Mouse (Mus musculus) heart, adult 2 months (tissue): ENCODE results near the gene Cacna1g.

Source experiments
- CTCF ChIP-seq: fragments of 200-600 bp; IDR thresholded peaks from 2 replicates; pipeline ENCODE4 v1.8.1; 2022; ENCODE audit warnings: antibody characterized with exemption, mild to moderate bottlenecking, moderate library complexity
- EP300 ChIP-seq: fragments of 200-500 bp; IDR thresholded peaks from 2 replicates; pipeline ENCODE4 v1.6.1; 2011; ENCODE audit warnings: low read depth, low read length, control low read depth; ENCODE audit not compliant: insufficient read depth
- POLR2A ChIP-seq: fragments of 200-500 bp; IDR thresholded peaks from 2 replicates; pipeline ENCODE4 v1.6.1; 2011; ENCODE audit warnings: mild to moderate bottlenecking, low read depth, low read length, control low read depth; ENCODE audit not compliant: insufficient read depth

DNA sequence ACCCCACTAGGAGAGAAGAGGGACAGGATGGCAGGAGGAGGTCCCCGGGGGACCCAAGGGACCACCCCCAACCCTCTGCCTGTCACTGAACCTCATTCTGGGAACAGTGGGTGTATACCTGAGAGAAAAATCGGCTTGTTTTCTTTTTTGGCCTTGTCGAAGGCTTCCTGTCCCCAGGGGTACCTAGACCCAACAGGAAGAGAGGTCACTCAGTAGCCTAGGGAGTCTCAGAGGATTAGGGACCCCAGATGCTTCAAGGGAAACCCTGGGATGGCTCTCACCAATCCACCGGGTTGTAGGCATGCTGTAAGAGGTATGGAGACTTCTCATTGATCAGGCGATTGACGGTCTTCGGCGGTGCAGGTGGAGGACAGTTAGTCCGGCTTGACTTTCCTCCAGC lies 10.6 kb upstream of the Cacna1g start:
- TF ChIP-seq EP300 (no peak), POLR2A (no peak), CTCF (no peak)
